ENCODE assay signal across 7 mouse cellular contexts in genomic region chr7:79920344-79920983, GRCm38 (mm10). TPM values are rescaled to one million over a fixed set of nuclear protein-coding genes. Genes with fewer than 3 reads are reported as not detected.
DNase-seq lines count a peak whose midpoint lies in the region; ATAC-seq lines count a peak whose summit lies in the region.

TSS of gene Ap3s2 (minus strand) at chr7:79920649.

- DNase-seq in adrenal gland, adult 2 months = peak; percentile 93
- DNase-seq in embryo, embryonic 11.5 days (ENCODE audit: low read depth, low spot score) = peak; percentile 75
- DNase-seq in gastrocnemius, postnatal 36 days = peak; percentile 80 to 90
- DNase-seq in left cerebral cortex, postnatal 25 days (ENCODE audit: low spot score in 2 of 2) = peak; percentile 90 to 95
- peak; percentile 88 for DNase-seq in midbrain, embryonic 10.5 days (ENCODE audit: low spot score)
- peak; percentile 84 for DNase-seq in right cerebral cortex, postnatal 4 days

- no peaks in the 10 kb centered on the region for H3K27me3 ChIP-seq in intestine, embryonic 15.5 days (replicated peaks)
- no peaks in the 10 kb centered on the region for H3K27me3 ChIP-seq in midbrain, embryonic 10.5 days (ENCODE audit: low read depth, poor library complexity, severe bottlenecking)

- H3K4me1 ChIP-seq in intestine, embryonic 15.5 days (replicated peaks) = peaks cover 6% of the 10 kb centered on the region; the same call in 1 of the 2 replicates
- H3K4me1 ChIP-seq in midbrain, embryonic 10.5 days = peaks cover 17% of the 10 kb centered on the region

- peak within 1 kb of the TSS; percentile 77 for H3K27ac ChIP-seq in intestine, embryonic 15.5 days
- H3K27ac ChIP-seq in midbrain, embryonic 10.5 days (replicated peaks) = peak within 1 kb of the TSS; percentile 90

- ATAC-seq in intestine, embryonic 15.5 days = peak; percentile 97

- WGBS in intestine, embryonic 15.5 days = under 1% methylated on average over 34 of the region's 34 CpGs
- WGBS in midbrain, embryonic 10.5 days = under 1% methylated on average over 34 of the region's 34 CpGs

- intact Hi-C loops in gastrocnemius, postnatal 36 days (cut with DNase I) = no loop called here
- intact Hi-C loops in left cerebral cortex, postnatal 25 days (cut with DNase I) = loop anchor here (5.0 kb wide), 1 partner anchor 107 kb away; no protein-coding TSS in a partner anchor

- H3K4me2 ChIP-seq in intestine, embryonic 15.5 days (replicated peaks) = peak within 1 kb of the TSS; percentile 80

- peak within 1 kb of the TSS; percentile 87 for H3K9ac ChIP-seq in intestine, embryonic 15.5 days

- no peaks in the 10 kb centered on the region for H3K9me3 ChIP-seq in intestine, embryonic 15.5 days
- no peaks in the 10 kb centered on the region for H3K9me3 ChIP-seq in midbrain, embryonic 10.5 days (replicated peaks)

- H3K4me3 ChIP-seq in intestine, embryonic 15.5 days (replicated peaks) = peak within 1 kb of the TSS; percentile 88
- peak within 1 kb of the TSS; percentile 77 for H3K4me3 ChIP-seq in midbrain, embryonic 10.5 days

- H3K36me3 ChIP-seq in intestine, embryonic 15.5 days = no peaks in the 10 kb centered on the region
- peaks cover 10% of the 10 kb centered on the region for H3K36me3 ChIP-seq in midbrain, embryonic 10.5 days

RNA-seq across cellular contexts. Expression of gene Ap3s2, which starts in this region (rescaled TPM):
- total RNA-seq in adrenal gland, adult 2 months (2021) = 10 to 100 TPM; 18.5 to 27.2 TPM
- polyA plus RNA-seq in adrenal gland, adult 2 months (2012; rRNA removed) = 17.2 and 21.7 TPM in 2 replicates
- 10 to 100 TPM; 16.0 to 17.9 TPM for total RNA-seq in gastrocnemius, postnatal 36 days (2021)
- 27.6 and 36.8 TPM in 2 replicates for polyA plus RNA-seq in intestine, embryonic 15.5 days (2015; fragmentation: Nextera tagmentation; extraction: Ambion mirVana)
- total RNA-seq in left cerebral cortex, postnatal 25 days (2021) = 10 to 100 TPM; 38.4 to 42.4 TPM
- polyA plus RNA-seq in midbrain, embryonic 10.5 days (2016; fragmentation: Nextera tagmentation; extraction: Ambion mirVana) = 52.3 and 55.1 TPM in 2 replicates

Comparison
In these comparisons a context has a peak if more than half of its experiments do, and no peak if none do; other contexts are left out.
1. Peak in every context shown above with its lines: DNase-seq, ATAC-seq, H3K4me3 ChIP-seq and H3K27ac ChIP-seq.